Mouse (Mus musculus) liver, postnatal 0 days (tissue): ENCODE results near the gene H2-Ab1.

ENCODE experiments used
- CTCF ChIP-seq: sonication (generic); IDR thresholded peaks from 2 replicates; pipeline ENCODE4 v1.5.1; 2016; ENCODE audit warnings: antibody characterized with exemption, low read depth
- EP300 ChIP-seq: IDR thresholded peaks from 2 replicates; pipeline ENCODE4 v1.6.1; 2016; ENCODE audit warnings: antibody characterized with exemption, low read depth, mild to moderate bottlenecking

GRCm38 (mm10) chr17:34239601-34240041 is 17.9 kb upstream of the H2-Ab1 start:
- TF ChIP-seq EP300 (no peak), CTCF (no peak)
